ENCODE assay signal across 29 mouse cellular contexts in genomic region chr11:7519556-7519955, GRCm38 (mm10).
"Had no signal": no experiment of that assay in that cellular context is flagged by ENCODE, and none has a peak within 500 bp of the region (broad histone marks: within the 10 kb centered on the region; RNA-seq: fewer than 3 reads in every experiment).

No protein-coding gene starts in this region.

- H3K9ac ChIP-seq: embryonic facial prominence, embryonic 12.5 days; embryonic facial prominence, embryonic 13.5 days; embryonic facial prominence, embryonic 15.5 days; forebrain, embryonic 12.5 days; forebrain, embryonic 13.5 days; forebrain, embryonic 15.5 days; forebrain, postnatal 0 days had no signal

- H3K4me1 ChIP-seq: embryonic facial prominence, embryonic 10.5 days; embryonic facial prominence, embryonic 12.5 days; embryonic facial prominence, embryonic 13.5 days; embryonic facial prominence, embryonic 15.5 days; forebrain, embryonic 10.5 days; forebrain, embryonic 12.5 days; forebrain, embryonic 13.5 days; forebrain, embryonic 15.5 days had no signal

- H3K27me3 ChIP-seq: embryonic facial prominence, embryonic 12.5 days; embryonic facial prominence, embryonic 13.5 days; embryonic facial prominence, embryonic 15.5 days; forebrain, embryonic 12.5 days; forebrain, embryonic 13.5 days; forebrain, embryonic 15.5 days had no signal

- ATAC-seq: forebrain, embryonic 13.5 days; forebrain, embryonic 14.5 days; forebrain, embryonic 15.5 days; forebrain, embryonic 16.5 days; forebrain, postnatal 0 days had no signal

- H3K4me2 ChIP-seq: embryonic facial prominence, embryonic 12.5 days; embryonic facial prominence, embryonic 13.5 days; embryonic facial prominence, embryonic 15.5 days; forebrain, embryonic 12.5 days; forebrain, embryonic 13.5 days; forebrain, embryonic 15.5 days had no signal

- DNase-seq: cerebellum, adult 2 months; cerebellum, adult 8-10 months; cerebellum, adult 9-10 months; cerebellum, adult 9-11 months; cerebellum, postnatal 10 days; cerebellum, postnatal 14 days; cerebellum, postnatal 25 days; cerebellum, postnatal 36 days; embryo, embryonic 11 days; forebrain, postnatal 0 days; gastrocnemius, adult 2 months; gastrocnemius, postnatal 10 days; gastrocnemius, postnatal 14 days; gastrocnemius, postnatal 25 days; gastrocnemius, postnatal 36 days; heart, adult 11 months; heart, adult 18-20 months; heart, adult 2 months had no signal

- H3K27ac ChIP-seq: embryonic facial prominence, embryonic 10.5 days; embryonic facial prominence, embryonic 12.5 days; embryonic facial prominence, embryonic 13.5 days; embryonic facial prominence, embryonic 15.5 days; forebrain, embryonic 10.5 days; forebrain, embryonic 12.5 days; forebrain, embryonic 13.5 days; forebrain, embryonic 15.5 days; gastrocnemius, adult 2 months; heart, adult 2 months had no signal

- H3K36me3 ChIP-seq: embryonic facial prominence, embryonic 10.5 days; embryonic facial prominence, embryonic 12.5 days; embryonic facial prominence, embryonic 13.5 days; embryonic facial prominence, embryonic 15.5 days; forebrain, embryonic 10.5 days; forebrain, embryonic 12.5 days; forebrain, embryonic 15.5 days had no signal

- H3K4me3 ChIP-seq: embryonic facial prominence, embryonic 10.5 days; embryonic facial prominence, embryonic 12.5 days; embryonic facial prominence, embryonic 13.5 days; embryonic facial prominence, embryonic 15.5 days; erythroblast, embryonic 14.5 days; forebrain, embryonic 10.5 days; forebrain, embryonic 12.5 days; forebrain, embryonic 13.5 days; forebrain, embryonic 15.5 days; gastrocnemius, adult 2 months; heart, adult 2 months had no signal

- H3K9me3 ChIP-seq: embryonic facial prominence, embryonic 10.5 days; embryonic facial prominence, embryonic 12.5 days; embryonic facial prominence, embryonic 13.5 days; embryonic facial prominence, embryonic 15.5 days; forebrain, embryonic 10.5 days; forebrain, embryonic 12.5 days; forebrain, embryonic 13.5 days; forebrain, embryonic 15.5 days had no signal
